Mouse (Mus musculus): ENCODE results near the gene Txndc8. TPM values are rescaled to one million over a fixed set of nuclear protein-coding genes. Genes with fewer than 3 reads are reported as not detected.
A peak's percentile ranks its signal among the peaks of the same experiment; 100 is the strongest.

Txndc8 gene
- polyA plus RNA-seq, 1 experiment from 2014 or later: not detected

GRCm38 (mm10) chr4:57964143-57964542 is 44.8 kb downstream of the Txndc8 start:
- Histone ChIP-seq H3K4me2 (no peak overlapping the region), H3K4me1 (replicated peaks; ENCODE audit: control insufficient read depth, insufficient read depth, low read length) (no peaks in the 10 kb centered on the region), H3K27ac (ENCODE audit: low read depth, low read length) (no peak overlapping the region), H3K4me3 (ENCODE audit: low read depth, low read length) (no peak overlapping the region), H3K36me3 (ENCODE audit: control insufficient read depth, insufficient read depth, low read length) (no peaks in the 10 kb centered on the region), H3K9ac (ENCODE audit: low read depth, low read length) (no peak overlapping the region), H3K27me3 (replicated peaks; ENCODE audit: control insufficient read depth, insufficient read depth, low read length) (no peaks in the 10 kb centered on the region), H3K9me3 (ENCODE audit: control insufficient read depth, low read length) (no peaks in the 10 kb centered on the region)
- DNase-seq (ENCODE audit: low spot score): no peak
- ATAC-seq (replicated peaks; ENCODE audit: low FRiP score): no peak
- 36% methylated on average over 1 of the region's 1 CpGs for WGBS

- H3K9me3 ChIP-seq (ENCODE audit: control insufficient read depth, low read length): no peaks in the 10 kb centered on the region
- no peak overlapping the region for H3K4me2 ChIP-seq
- no peak overlapping the region for H3K27ac ChIP-seq (ENCODE audit: low read depth, low read length)
- no peak overlapping the region for H3K9ac ChIP-seq (ENCODE audit: low read depth, low read length)
- no peak overlapping the region for H3K4me3 ChIP-seq (ENCODE audit: low read depth, low read length)
- H3K4me1 ChIP-seq (replicated peaks; ENCODE audit: control insufficient read depth, insufficient read depth, low read length): peaks cover 12% of the 10 kb centered on the region; the same call in 1 of the 2 replicates
- WGBS: 84% methylated on average over 8 of the region's 8 CpGs
- H3K36me3 ChIP-seq (ENCODE audit: control insufficient read depth, insufficient read depth, low read length): no peaks in the 10 kb centered on the region; the same call in 1 of the 2 replicates
- ATAC-seq (replicated peaks; ENCODE audit: low FRiP score) (no peak), DNase-seq (ENCODE audit: low spot score) (no peak)
- no peaks in the 10 kb centered on the region for H3K27me3 ChIP-seq (replicated peaks; ENCODE audit: control insufficient read depth, insufficient read depth, low read length)
These were observed 49.9 kb downstream of the Txndc8 start for GRCm38 (mm10) chr4:57959056-57959455.

DNA sequence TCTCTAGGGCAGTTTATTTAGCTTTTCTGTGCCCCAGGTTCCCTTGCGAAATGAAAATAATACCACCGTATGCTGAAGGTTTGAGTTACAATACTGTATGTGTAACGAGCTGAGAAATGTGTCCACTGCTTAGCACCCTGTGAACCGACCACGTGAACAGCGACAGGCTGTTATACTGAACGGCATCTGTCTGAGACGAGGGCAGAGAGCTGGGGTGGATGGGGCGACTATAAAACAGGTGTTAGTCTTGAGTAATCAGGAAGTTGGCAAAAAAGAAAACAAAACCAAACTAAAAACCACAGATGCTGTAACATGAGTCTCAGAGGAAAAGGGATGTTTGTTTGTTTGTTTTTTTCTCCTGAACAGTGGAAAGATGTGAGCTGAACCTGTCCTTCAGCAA is 50.8 kb downstream of the Txndc8 start:
- H3K4me2 ChIP-seq: no peak overlapping the region
- 79% methylated on average over 9 of the region's 9 CpGs for WGBS
- DNase-seq (ENCODE audit: low spot score): no peak
- no peaks in the 10 kb centered on the region for H3K27me3 ChIP-seq (replicated peaks; ENCODE audit: control insufficient read depth, insufficient read depth, low read length)
- H3K4me1 ChIP-seq (replicated peaks; ENCODE audit: control insufficient read depth, insufficient read depth, low read length): peaks cover 18% of the 10 kb centered on the region
- peaks cover 3% of the 10 kb centered on the region; the same call in 1 of the 2 replicates for H3K36me3 ChIP-seq (ENCODE audit: control insufficient read depth, insufficient read depth, low read length)
- H3K9me3 ChIP-seq (ENCODE audit: control insufficient read depth, low read length): no peaks in the 10 kb centered on the region
- ATAC-seq (replicated peaks; ENCODE audit: low FRiP score): no peak
- H3K9ac ChIP-seq (ENCODE audit: low read depth, low read length): no peak overlapping the region
- no peak overlapping the region for H3K4me3 ChIP-seq (ENCODE audit: low read depth, low read length)
- H3K27ac ChIP-seq (ENCODE audit: low read depth, low read length): no peak overlapping the region

DNA sequence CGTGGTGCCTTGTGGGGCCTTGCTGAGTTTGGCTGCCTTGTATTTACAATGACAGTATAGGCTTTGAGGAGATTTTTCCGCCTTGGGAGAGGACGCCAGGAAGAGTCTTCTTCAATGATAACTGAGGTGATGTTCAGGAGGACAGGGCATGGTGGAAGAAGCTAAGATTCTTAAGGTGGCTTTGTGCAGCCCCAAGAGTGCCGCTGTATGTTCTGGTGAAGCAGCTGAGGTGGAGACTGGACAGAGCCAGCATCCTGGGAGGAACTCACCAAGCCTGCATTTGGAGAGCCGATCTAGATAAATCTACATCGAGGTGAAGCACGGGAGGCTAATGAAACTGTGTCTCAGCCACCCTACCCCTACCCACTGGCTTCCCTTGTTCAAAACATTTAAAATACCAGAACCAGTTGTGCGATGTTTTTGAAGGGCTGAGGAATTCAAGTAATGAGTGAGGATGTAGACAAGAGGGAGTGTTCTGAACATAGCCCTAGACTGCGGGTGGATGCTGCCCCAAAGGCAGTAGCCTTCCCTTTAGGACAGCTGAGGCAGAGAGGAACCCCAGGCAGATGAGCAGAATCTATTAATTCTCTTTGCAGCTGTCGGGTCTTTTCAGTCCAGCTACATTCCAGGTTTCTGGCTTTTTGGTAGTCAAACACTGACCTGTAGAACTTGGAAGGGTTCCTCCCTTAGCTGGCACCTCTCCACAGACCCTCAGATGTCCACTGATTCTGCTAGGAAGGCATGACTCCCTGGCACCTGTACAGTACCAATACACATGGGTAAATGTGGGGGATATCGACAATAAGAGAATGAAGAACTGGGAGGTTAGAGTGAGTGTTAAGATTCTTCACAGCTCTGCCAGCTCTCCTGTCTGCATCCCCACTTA is 51.5 kb downstream of the Txndc8 start:
- ATAC-seq (replicated peaks; ENCODE audit: low FRiP score) (no peak), DNase-seq (ENCODE audit: low spot score) (no peak)
- H3K27ac ChIP-seq (ENCODE audit: low read depth, low read length): peak overlapping the region; percentile 99
- H3K27me3 ChIP-seq (replicated peaks; ENCODE audit: control insufficient read depth, insufficient read depth, low read length): no peaks in the 10 kb centered on the region
- peaks cover 3% of the 10 kb centered on the region; the same call in 1 of the 2 replicates for H3K36me3 ChIP-seq (ENCODE audit: control insufficient read depth, insufficient read depth, low read length)
- 45% methylated on average over 11 of the region's 11 CpGs for WGBS
- H3K4me3 ChIP-seq (ENCODE audit: low read depth, low read length): peak overlapping the region; percentile 87
- H3K9ac ChIP-seq (ENCODE audit: low read depth, low read length): peak overlapping the region; percentile 90
- peak overlapping the region; percentile 92 for H3K4me2 ChIP-seq
- no peaks in the 10 kb centered on the region for H3K9me3 ChIP-seq (ENCODE audit: control insufficient read depth, low read length)
- H3K4me1 ChIP-seq (replicated peaks; ENCODE audit: control insufficient read depth, insufficient read depth, low read length): peaks cover 18% of the 10 kb centered on the region

DNA sequence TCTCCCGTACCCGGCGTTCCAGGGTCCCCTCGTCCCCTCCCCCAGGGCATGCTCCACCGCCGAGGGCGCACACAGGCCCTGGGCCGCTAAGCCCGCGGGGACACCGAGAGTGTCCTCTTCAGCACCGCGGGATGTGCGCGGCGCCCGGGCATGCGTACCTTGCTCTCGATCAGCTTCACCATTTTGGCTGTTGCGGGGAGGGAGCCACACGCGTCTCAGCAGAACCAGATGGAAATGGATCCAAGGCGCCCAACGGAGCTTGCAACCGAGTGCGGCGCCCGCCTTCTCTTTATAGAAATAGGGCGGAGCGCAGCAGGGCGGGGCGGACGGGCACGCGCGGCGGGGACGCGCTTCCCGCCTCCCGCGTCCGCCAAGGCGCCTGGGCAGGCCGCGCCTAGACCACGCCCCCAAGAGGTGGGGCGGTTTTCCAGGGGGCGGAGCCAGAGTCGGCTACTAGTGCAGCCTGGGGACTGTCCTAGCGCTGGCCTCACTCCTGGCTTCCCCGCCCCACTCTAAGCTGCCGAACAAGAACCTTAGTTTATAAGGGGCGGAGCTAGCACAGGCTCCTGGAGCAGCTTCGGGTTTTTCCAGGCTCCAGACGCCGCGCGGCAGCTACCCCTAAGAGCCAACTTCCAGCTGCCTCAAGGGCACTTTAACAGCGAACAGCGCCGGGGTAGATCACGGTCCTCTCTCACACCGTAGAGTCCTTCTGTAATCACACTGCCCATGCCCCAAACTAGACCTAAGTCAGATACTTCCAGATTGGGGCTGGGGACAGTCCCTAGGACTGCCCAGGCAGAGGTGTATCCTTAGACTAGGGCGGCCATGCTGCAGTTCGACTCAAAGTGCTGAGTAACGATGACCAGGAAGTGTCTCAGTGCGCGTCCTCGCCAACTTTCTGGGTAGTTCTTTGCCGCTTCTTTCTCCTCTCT is 52.6 kb downstream of the Txndc8 start, which contains the start of gene Txn1:
TSS of gene Txn1 (minus strand) at position 383 of the 932 bp plus-strand sequence.
- DNase-seq (ENCODE audit: low spot score) (peak; percentile 99), ATAC-seq (replicated peaks; ENCODE audit: low FRiP score) (peak; percentile 97)
- Histone ChIP-seq H3K4me1 (replicated peaks; ENCODE audit: control insufficient read depth, insufficient read depth, low read length) (peaks cover 18% of the 10 kb centered on the region), H3K27me3 (replicated peaks; ENCODE audit: control insufficient read depth, insufficient read depth, low read length) (no peaks in the 10 kb centered on the region), H3K4me2 (peak within 1 kb of the TSS; percentile 92), H3K9me3 (ENCODE audit: control insufficient read depth, low read length) (no peaks in the 10 kb centered on the region), H3K27ac (ENCODE audit: low read depth, low read length) (peak within 1 kb of the TSS; percentile 99), H3K4me3 (ENCODE audit: low read depth, low read length) (peak within 1 kb of the TSS; percentile 87), H3K9ac (ENCODE audit: low read depth, low read length) (peak within 1 kb of the TSS; percentile 90), H3K36me3 (ENCODE audit: control insufficient read depth, insufficient read depth, low read length) (peaks cover 9% of the 10 kb centered on the region)
- under 1% methylated on average over 71 of the region's 71 CpGs for WGBS

- Histone ChIP-seq H3K36me3 (ENCODE audit: control insufficient read depth, insufficient read depth, low read length) (peaks cover 17% of the 10 kb centered on the region), H3K9ac (ENCODE audit: low read depth, low read length) (peak overlapping the region; percentile 90), H3K4me3 (ENCODE audit: low read depth, low read length) (peak overlapping the region; percentile 87), H3K9me3 (ENCODE audit: control insufficient read depth, low read length) (no peaks in the 10 kb centered on the region), H3K4me1 (replicated peaks; ENCODE audit: control insufficient read depth, insufficient read depth, low read length) (peaks cover 18% of the 10 kb centered on the region), H3K4me2 (peak overlapping the region; percentile 64), H3K27me3 (replicated peaks; ENCODE audit: control insufficient read depth, insufficient read depth, low read length) (no peaks in the 10 kb centered on the region), H3K27ac (ENCODE audit: low read depth, low read length) (peak overlapping the region; percentile 99)
- DNase-seq (ENCODE audit: low spot score): peak; percentile 73
- under 1% methylated on average over 25 of the region's 25 CpGs for WGBS
- peak; percentile 30 for ATAC-seq (replicated peaks; ENCODE audit: low FRiP score)
These were observed 53.4 kb downstream of the Txndc8 start for GRCm38 (mm10) chr4:57955544-57955958.

DNA sequence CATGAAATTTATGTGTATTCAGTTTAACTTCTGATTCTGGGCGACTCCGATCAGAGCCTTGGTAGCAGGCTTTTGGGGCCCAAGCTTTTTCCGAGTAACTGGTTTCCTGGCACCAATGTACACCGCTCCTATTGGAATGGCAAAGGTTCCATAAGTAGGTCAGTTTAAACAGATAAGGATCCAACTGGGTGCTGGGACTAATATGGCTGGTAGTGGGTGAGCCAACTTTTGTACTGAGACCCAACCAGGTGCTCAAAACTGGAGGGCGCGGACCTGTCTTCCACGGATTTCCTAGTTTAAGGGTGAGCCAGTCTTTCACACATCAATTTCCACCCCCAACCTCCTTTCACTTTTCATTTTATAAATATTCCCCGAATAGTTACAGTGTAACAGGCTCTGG is 53.9 kb downstream of the Txndc8 start:
- Histone ChIP-seq H3K9ac (ENCODE audit: low read depth, low read length) (peak overlapping the region; percentile 90; the same call in 1 of the 2 replicates), H3K36me3 (ENCODE audit: control insufficient read depth, insufficient read depth, low read length) (peaks cover 22% of the 10 kb centered on the region), H3K4me2 (peak overlapping the region; percentile 64), H3K27me3 (replicated peaks; ENCODE audit: control insufficient read depth, insufficient read depth, low read length) (no peaks in the 10 kb centered on the region), H3K4me1 (replicated peaks; ENCODE audit: control insufficient read depth, insufficient read depth, low read length) (peaks cover 18% of the 10 kb centered on the region), H3K9me3 (ENCODE audit: control insufficient read depth, low read length) (no peaks in the 10 kb centered on the region), H3K4me3 (ENCODE audit: low read depth, low read length) (peak overlapping the region; percentile 87), H3K27ac (ENCODE audit: low read depth, low read length) (0 out of 2 replicates have a peak overlapping the region, but pooled peaks have one; percentile 99)
- ATAC-seq (replicated peaks; ENCODE audit: low FRiP score) (no peak), DNase-seq (ENCODE audit: low spot score) (no peak)
- 71% methylated on average over 8 of the region's 8 CpGs for WGBS

- no peak overlapping the region for H3K9ac ChIP-seq (ENCODE audit: low read depth, low read length)
- H3K4me3 ChIP-seq (ENCODE audit: low read depth, low read length): peak overlapping the region; percentile 87
- H3K4me1 ChIP-seq (replicated peaks; ENCODE audit: control insufficient read depth, insufficient read depth, low read length): peaks cover 18% of the 10 kb centered on the region
- ATAC-seq (replicated peaks; ENCODE audit: low FRiP score) (no peak), DNase-seq (ENCODE audit: low spot score) (no peak)
- peaks cover 27% of the 10 kb centered on the region for H3K36me3 ChIP-seq (ENCODE audit: control insufficient read depth, insufficient read depth, low read length)
- no peaks in the 10 kb centered on the region for H3K9me3 ChIP-seq (ENCODE audit: control insufficient read depth, low read length)
- no peak overlapping the region for H3K27ac ChIP-seq (ENCODE audit: low read depth, low read length)
- WGBS: 78% methylated on average over 6 of the region's 6 CpGs
- no peaks in the 10 kb centered on the region for H3K27me3 ChIP-seq (replicated peaks; ENCODE audit: control insufficient read depth, insufficient read depth, low read length)
- peak overlapping the region; percentile 64 for H3K4me2 ChIP-seq
These were observed 54.3 kb downstream of the Txndc8 start for GRCm38 (mm10) chr4:57954580-57954979.
